In genomic region chr8:38861436-38861835, GRCm38 (mm10) we compare ENCODE assay signal across 11 mouse cellular contexts.
"Had no signal": no experiment of that assay in that cellular context is flagged by ENCODE, and none has a peak within 500 bp of the region (broad histone marks: within the 10 kb centered on the region; RNA-seq: fewer than 3 reads in every experiment).

No protein-coding gene starts in this region.

- DNase-seq: kidney, adult 8-10 months; kidney, postnatal 25 days; layer of hippocampus, adult 9-11 months; layer of hippocampus, postnatal 36 days; liver; liver, embryonic 13.5 days; liver, postnatal 0 days; lung, postnatal 14 days; retina, postnatal 1 day; spleen, adult 18-20 months; thymus, postnatal 36 days had no signal
